Mouse (Mus musculus): Measurements from ENCODE around the gene Schip1.

Schip1 gene

DNA sequence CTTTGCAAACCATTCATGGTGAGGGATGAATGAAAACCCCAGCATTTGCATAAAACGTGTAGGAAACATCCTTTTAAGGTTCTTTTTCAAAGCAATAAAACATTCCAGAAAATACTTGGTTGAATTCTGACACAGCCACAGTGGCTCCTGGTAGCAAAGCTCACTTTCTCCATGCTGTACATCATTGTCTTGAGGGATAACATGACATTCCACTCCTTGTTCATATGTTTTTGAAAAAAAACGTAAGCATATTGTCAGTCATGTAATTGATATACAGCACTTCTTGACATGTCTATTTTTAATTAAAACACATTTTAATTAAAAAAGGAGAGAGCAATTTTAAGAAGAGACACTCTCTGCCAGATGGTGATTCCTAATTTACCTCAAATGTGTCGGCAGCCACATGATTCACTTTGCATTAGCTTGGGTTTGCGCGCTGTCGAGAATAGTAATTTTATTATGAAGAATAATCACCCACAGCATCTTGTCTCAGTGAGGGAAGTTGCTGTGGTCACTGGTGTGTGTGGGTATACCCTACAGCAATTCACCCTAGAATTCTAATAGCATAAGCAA is 61.8 kb downstream of the Schip1 start:
- DNase-seq (ENCODE audit: low read depth, low spot score): no peak

DNA sequence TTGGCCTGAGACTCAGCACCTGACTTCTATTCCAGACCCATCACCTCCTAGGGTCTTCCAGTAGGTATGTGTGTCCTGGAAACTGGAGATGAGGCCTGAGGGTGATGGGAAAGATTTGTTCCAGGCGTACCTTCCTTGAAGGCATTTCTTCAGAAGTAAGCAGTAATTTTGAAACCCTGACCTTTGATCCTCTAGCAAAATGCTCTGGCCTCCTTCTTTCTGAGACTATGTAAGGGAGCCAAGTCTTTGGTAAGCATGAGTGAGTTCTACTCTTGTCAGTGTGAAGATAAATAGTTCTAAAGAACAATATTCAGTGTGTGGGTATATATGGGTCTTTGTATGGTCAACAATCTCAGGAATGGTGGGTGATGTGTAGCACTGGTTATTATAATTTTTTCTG is 65.8 kb downstream of the Schip1 start:
- DNase-seq (ENCODE audit: low read depth, low spot score): no peak

DNA sequence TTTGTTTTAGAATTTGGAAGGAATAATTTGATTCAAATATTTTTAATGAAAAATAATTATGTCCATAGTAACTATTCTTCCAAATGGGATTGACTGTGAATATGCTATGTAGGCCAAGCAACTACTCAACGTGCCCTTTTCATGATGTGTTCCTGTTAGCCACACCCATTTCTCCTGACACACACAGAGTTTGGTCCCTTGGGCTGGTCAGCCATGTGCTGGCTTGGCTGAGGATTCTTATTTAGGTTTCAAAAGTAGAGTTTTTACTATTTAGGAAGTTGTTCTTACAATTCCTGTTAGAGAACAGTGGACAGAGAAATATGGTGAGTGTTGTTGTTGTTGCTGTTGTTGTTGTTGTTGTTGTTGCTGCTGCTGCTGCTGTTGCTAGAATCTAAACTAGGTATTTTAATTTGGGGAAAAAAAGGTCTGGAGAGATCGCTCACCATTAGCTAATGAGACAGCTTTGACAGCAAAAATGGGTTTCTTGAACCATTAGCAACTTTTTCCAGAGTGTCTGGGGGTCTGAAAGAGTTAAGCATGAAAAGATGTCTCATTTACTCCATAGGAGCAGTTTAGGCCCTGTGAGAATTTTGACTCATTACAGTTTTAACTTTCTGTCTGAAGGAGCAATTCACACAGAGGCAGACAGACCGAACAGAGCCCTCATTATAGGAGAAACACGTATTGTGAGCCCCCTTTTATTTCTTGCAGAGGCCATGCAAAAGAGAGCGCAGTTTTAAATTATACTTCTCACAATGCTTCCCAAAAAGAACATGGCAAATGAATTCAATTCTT is 74.4 kb downstream of the Schip1 start:
- no peak for DNase-seq (ENCODE audit: low read depth, low spot score)

DNA sequence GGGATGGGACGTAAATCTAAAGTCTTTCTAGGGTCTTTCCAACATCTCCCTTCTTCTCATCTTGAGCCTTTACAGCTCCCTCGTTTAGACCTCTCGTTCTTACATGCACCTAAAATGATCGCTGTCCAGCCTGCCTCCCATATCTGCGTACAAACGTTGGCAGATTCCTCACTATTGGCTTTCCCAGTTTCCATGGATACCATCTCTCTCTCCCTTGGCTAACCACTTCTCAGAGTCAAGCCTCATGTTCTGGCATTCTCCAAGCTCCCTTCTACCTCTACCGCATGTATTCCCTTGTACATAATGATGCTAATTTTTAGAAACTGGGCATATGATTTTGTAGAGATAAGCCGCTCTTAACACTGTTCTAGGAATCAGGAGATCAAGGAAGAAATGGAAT is 86.1 kb downstream of the Schip1 start:
- DNase-seq (ENCODE audit: low read depth, low spot score): no peak

DNA sequence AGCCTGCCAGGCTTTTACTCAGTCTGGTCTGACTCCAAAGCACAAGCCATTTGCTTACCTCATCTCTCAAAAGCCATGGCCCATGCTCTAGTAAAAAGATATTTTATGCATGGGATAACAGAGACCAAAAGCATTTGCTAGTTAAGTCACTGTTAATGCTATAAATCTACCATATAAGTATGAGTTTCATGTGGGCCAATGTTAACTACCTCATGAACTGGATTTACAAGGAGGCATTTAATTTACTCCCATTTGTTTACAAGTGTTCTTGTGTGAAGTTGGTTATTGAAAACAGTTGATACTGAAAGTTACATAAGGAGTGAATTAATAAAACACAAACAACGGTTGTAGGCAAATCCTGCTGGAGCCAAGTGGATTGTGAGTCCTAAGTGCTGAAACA is 95.6 kb downstream of the Schip1 start:
- DNase-seq (ENCODE audit: low read depth, low spot score): no peak

DNA sequence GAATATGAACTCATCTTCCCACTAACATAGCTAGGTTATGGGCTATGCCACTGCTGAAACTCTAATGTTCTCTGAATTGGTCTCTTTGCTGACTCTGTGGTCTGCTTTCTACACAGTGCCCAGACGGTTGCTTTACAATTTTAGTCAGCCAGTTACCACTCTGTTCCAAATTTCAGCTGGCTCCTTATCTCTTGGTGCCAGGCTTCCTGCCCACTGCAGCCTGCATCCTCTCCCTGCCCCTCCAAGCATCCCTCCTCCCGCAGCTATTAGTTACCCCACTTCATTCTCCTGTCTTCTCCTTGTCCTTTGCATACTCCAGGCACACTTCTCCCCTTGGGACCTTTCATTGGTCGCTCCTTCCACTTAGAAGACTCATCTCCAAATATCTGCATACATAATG is 96.2 kb downstream of the Schip1 start:
- DNase-seq (ENCODE audit: low read depth, low spot score): no peak

DNA sequence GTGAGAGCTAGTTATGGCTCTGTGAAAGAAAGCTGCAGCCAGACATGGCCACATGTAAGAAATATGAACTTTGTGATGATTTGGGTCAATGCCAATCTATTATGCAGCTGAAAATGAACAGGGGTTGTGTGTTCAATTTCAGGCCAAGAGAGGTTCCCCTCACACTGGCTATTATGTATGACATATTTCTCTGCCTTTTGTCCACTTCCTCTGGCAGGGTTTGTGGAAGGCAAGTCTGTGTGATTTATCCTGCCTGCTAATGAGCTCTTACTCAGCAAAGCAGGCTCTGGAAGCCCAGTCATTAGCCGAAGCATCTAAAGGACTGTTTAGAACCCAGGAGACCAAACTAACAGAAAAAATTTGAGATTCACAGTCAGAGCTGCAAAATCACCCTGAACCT is 113.6 kb downstream of the Schip1 start:
- no peak for DNase-seq (ENCODE audit: low read depth, low spot score)

DNA sequence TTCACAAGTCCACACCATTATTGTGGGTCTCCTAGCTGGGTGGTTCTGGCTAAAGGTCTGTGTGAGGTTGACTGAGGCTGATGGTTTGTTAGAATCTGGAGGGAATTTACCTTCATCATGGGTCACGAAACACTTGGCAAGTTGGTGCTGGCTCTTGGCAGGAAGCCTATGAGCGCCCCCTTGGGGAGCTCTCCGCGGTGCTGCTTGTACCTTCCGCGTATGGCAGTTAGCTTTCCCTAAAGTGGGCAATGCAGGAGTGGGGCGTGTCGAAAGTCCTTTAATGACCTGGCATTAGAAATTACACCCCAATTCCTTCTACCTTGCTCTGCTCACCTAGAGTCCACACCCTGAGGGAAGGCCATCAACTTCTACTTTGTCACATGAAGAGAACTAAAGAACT is 122.9 kb downstream of the Schip1 start:
- no peak for DNase-seq (ENCODE audit: low read depth, low spot score)

DNA sequence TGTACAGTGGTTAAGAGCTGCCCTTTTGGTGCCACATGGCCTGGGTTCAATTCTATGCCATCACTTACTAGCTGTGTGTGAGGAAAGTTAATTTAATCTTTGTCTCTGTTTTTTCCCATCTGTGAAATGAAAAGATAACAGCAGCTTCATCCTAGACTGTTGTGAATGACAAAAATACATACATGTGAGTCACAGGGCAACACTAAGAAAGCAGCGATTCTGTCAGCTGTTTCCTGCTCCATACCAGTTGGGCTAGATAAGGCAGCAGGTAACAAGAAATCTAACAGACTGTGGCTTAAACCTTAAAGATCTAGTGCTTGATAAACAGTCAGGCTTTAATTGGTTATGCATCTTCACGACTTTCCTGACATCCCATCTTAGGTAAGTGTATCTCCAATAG is 124.5 kb downstream of the Schip1 start:
- DNase-seq (ENCODE audit: low read depth, low spot score): no peak

DNA sequence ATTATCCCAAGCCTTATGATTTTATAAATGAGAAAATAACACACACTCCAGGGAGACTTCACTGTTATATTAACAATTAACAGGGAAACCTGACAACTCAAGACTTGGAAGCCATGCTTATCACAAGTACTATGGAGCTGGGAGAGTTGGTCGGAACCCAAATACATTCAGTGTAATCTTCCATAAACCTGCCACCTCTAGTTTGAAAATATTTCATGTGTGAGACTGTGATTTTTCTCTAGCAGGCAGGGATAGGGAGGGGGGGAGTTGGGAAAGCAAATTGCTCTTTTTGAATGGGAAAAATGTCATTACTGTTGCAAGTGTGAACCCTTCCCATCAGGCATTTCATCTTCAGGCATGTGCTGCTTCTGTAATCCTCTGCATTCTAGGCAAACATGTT is 132.3 kb downstream of the Schip1 start:
- no peak for DNase-seq (ENCODE audit: low read depth, low spot score)

DNA sequence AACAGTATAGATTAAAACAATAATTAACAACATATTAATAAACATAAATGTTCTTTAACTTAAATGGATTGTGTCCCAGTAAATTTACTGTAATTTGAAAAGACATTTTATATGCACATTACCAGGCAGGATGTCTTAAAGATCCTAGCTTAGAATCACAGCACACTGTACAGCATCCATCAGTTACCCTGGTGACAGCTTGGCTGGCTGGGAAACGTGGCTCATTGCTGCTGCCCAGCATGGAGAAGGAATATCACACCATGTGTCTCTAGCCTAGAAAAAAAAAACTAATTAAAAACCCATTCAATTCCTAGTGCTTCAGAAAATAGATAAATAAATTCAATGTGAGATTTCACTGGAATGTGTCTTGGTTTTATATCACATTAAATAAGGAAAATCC is 136.6 kb downstream of the Schip1 start:
- no peak for DNase-seq (ENCODE audit: low read depth, low spot score)

DNA sequence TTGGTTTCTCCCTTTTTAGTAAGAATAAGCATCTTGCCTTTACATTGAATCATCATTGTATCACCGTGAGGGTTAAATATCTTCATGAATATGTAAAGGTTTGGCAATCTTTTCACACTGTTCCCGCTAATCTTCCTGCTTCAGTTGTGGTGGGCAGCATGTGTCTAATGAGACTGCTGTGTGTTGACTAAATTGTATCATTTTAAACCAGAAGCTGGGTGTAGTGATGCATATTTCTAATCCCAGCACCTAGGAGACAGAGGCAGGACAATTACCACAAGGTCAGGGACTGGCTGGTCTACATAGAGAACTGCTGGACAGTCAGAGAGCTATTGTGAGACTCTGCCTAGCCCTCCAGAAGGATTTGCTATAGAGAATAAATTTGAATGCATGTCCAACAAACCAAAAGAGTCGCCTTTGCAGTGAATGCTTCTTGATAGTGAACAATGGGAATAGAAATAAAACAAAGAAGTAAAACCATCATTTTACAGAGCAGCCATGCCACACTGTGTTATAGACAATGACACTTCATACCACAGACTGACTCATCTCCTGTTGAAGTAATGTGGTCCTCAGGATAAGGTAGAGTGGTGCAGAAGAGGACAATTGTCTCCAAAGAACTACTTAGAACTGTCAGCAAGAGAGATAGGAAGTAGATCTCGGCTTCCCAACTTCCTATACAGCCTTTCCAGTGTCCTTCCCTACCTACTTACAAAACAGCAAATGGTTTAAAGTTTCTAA is 137.7 kb downstream of the Schip1 start:
- DNase-seq (ENCODE audit: low read depth, low spot score): no peak

DNA sequence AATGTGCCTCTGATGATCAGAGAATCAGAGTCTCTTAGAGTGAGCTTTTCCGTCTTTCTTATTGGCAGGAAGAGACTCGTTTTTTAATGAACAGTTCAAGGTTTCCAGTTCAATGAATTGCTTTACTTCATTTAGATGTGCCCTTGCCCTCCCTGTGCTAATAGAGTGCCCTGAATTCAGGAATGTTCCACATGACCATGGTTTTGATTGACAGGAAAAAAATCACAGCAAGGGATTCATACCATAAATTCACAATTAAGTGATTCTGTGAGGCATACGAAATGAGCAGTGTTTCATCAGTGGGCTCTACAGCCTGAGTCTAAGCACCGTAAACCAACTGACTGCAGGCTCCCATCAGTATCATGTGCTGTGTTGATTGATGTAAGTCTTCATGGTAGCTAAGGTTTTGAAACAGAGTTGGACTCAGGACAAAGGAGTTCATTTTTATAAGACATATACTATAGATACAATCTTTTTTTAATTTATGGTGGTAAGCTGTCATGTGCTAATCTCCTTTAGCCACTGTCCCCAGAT is 139.4 kb downstream of the Schip1 start:
- no peak for DNase-seq (ENCODE audit: low read depth, low spot score)

DNA sequence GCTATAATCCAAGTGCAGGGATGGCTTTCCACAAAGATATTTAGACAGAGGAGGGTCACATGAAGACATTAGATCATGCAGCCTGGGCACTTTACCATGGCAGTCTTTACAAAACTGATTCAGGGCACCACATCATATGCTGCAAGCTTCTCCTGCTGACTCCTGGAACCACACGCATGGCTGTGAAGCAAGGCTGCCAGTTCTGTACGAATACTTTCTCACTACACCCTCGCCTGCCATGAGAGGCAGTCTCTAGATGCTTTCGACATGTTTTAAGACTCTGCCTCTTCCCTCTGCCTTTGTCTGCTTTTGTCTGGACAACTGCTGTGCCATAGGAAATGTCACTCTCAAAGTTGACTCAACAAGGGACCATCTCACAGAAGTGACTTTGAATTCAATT is 145.8 kb downstream of the Schip1 start:
- DNase-seq (ENCODE audit: low read depth, low spot score): no peak

DNA sequence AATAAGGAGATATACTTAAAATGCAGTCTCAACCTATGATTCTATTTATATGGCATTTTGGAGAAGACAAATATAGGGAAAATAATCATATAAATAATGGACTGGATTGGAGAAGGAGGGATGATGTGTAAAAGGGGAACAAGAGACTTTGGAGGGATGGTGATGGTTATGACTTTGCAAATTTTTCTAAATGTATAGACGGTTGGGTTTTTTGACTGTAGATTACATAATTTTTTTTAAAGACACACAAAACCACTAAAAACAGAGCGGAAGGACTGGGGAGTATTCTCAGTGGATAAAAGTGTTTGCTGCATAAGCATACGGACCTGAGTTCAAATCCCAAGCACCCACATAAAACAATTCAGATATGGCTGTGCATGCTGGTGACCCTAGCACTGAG is 156.8 kb downstream of the Schip1 start:
- no peak for DNase-seq (ENCODE audit: low read depth, low spot score)

DNA sequence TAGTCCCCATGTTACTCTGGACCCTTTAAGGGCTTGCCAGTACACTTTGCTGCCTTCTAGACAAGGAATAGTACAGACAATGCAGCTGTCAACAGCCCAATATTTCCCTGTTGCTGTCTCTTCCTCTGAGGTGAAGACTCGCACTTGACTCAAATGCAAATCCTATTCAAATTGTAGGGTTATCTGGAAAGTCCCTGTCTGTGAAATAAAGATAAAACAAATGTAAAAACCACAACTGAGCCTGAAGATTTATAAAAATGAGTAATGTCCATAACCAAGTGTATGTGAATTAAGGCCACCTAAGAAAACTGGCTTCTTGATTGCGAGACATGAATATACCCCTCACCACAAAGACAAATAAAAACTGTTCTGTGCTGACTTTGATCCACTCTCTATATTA is 175.3 kb downstream of the Schip1 start:
- no peak for DNase-seq (ENCODE audit: low read depth, low spot score)

DNA sequence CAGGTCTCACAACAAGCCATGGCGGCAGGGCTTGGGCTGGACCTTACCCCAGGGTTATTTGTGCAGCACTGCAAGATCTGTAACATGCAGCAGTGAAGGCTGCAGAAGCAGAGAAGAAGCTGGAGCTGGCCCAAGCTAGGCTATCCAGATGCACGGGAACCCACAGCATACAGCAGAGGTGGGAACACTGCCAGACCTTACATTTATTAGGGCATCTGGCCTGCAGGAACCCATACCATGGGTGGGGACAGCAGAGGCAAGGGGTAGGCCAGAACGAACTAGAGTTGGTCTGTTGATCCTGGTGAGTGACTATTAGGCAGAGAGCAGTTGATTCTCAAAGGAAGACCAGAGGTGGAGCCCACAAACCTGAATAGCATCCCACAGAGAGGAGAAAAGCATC is 178.6 kb downstream of the Schip1 start:
- no peak for DNase-seq (ENCODE audit: low read depth, low spot score)

DNA sequence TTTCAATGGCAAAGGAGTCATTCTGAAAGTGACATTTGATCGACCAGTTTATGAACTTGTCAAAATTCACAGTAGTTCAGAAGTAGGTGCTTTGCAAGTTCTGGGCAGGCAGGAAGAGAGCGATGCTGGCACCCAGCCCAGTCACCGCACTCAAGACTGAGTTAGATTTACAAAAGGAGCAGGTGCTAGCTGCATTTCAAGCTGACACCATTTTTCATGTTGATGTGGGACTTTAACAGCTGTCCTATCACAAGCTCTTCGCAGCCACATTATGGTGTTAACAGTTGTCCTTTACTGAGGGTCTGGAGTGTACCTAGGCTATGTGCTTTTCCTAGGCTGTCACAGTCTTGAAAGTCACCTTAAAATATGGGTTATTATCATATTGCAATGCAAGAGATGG is 181.6 kb downstream of the Schip1 start:
- DNase-seq (ENCODE audit: low read depth, low spot score): no peak

DNA sequence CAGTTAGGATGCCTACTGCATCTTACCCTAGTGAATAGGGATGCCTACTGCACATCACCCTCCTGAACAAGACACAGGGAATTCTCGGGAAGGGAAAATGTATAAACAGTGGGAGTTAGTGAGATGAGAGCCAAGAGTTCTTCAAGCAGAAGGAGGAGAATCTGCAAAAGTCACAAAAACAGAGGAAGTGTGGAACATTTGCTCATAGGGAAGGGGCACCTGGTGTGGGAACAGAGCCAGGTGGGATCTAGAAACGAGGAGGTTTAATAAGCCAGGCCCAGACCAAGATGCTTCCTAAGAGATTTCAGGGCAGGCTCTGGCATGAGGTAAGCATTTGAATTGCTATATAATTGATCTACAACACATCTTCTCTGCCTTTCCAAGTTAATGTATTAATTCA is 186.0 kb downstream of the Schip1 start:
- no peak for DNase-seq (ENCODE audit: low read depth, low spot score)

DNA sequence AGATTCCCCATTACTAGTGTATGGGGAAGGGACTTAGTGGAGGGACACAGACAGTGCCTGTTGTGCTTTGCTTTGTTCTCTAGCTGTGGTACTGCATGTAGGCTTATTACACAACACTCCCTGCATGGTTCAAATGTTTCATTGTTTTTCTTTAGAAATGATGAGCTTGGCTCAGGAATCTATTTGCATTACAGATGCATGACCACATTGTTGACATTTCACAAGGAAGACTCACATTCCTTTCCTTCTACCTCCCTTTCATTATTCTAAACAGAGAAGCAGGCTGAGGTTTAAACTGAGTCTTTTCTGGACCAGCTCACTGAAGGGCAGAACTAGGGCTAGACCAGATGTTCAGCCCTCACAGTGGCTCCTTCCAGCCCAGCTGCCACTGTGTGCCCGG is 187.7 kb downstream of the Schip1 start:
- DNase-seq (ENCODE audit: low read depth, low spot score): no peak

DNA sequence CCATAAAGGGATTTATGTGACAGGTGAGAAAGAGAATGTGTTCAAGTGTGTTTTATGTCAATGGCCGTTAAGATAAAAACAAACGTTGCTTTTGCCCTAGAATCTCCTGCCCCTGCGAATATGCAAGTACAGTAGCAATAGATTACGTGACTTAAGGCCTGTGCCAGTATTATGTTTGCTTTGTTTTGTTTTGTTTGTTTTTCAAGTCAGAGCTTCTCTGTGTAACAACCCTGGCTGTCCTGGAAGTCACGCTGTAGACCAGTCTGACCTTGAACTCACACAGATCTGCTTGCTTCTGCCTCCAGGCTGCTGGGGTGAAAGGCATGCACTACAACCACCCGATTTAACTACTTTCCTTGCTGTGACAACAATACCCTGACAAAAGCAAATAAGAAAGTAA is 197.7 kb downstream of the Schip1 start:
- DNase-seq (ENCODE audit: low read depth, low spot score): no peak

DNA sequence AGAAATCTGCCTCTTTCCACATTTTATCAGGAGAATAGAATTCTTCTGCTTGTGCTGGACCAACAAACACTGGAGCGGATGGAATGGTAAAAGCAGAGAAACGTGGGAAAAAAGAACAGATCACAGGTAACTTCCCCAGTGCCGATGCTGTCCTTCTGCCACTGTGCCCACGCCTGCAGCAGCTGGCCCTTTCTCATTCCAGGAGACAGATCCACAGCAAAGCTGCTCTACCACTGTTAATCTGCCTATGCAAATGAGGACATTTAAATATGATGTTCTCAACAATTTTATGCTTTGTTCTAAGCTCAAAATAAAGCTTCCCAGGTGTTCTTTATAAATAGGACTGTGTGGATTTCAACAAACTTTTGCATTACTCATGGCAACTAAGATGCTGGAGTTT is 203.3 kb downstream of the Schip1 start:
- no peak for DNase-seq (ENCODE audit: low read depth, low spot score)

DNA sequence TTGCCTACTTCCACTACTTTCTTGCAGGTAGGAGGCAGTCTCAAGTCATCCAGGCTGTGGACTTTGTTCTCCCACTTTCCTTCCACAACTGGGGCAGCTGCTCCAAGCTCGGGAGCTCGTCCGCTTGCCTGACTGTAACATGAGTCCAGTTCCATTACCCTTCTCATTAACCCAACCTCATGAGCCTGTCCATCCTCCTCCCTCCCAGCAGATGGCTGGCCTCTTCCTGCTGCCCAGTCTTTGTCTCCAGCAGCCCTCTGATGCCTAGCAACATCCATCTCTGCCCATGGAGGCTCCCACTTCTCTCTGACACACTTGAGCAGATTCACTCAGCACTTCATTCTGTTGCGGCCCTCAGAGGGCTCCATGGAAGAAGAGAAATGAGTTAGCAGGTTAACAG is 204.6 kb downstream of the Schip1 start:
- no peak for DNase-seq (ENCODE audit: low read depth, low spot score)
